Mouse (Mus musculus) embryo, embryonic 10.5 days (tissue): ENCODE measurements around the gene H3f3b.
"Not testable (repeated sequence)": the region's sequence is repeated elsewhere in the genome, so short reads cannot be mapped to it uniquely, and the experiment has no call there.

Source experiments
- DNase-seq: peaks from one replicate; pipeline ENCODE4 v3.0.0-alpha.2; 2015; ENCODE audit warnings: low spot score

The H3f3b gene

GRCm38 (mm10) chr11:116049610-116050009, 21.8 kb upstream of the H3f3b start:
- no peak for DNase-seq

GRCm38 (mm10) chr11:116045173-116045572, 17.4 kb upstream of the H3f3b start:
- DNase-seq, result no peak

GRCm38 (mm10) chr11:116043286-116043685, 15.5 kb upstream of the H3f3b start:
- DNase-seq, result no peak

- DNase-seq, result no peak
These were observed 14.8 kb upstream of the H3f3b start for GRCm38 (mm10) chr11:116042372-116043138.

- no peak for DNase-seq
These were observed 14.1 kb upstream of the H3f3b start for GRCm38 (mm10) chr11:116041833-116042232.

GRCm38 (mm10) chr11:116040593-116040992, 12.8 kb upstream of the H3f3b start:
- DNase-seq, result no peak

- no peak for DNase-seq
These were observed 10.1 kb upstream of the H3f3b start for GRCm38 (mm10) chr11:116037826-116038225.

- no peak for DNase-seq
These were observed 8.9 kb upstream of the H3f3b start for GRCm38 (mm10) chr11:116036671-116037070.

- no peak for DNase-seq
These were observed 6.8 kb upstream of the H3f3b start for GRCm38 (mm10) chr11:116034584-116034983.

GRCm38 (mm10) chr11:116030898-116031845, 3.4 kb upstream of the H3f3b start:
- DNase-seq, result peak; percentile 58

GRCm38 (mm10) chr11:116030088-116030897, 2.5 kb upstream of the H3f3b start, which contains the start of gene Unk:
Gene Unk (plus strand): TSS chr11:116030322.
- peak; percentile 100 for DNase-seq

- DNase-seq, result no peak
These were observed 1.5 kb upstream of the H3f3b start for GRCm38 (mm10) chr11:116029086-116029865.

- DNase-seq, result no peak
These were observed 559 bp upstream of the H3f3b start for GRCm38 (mm10) chr11:116028177-116028865.

- no peak for DNase-seq
These were observed 2.5 kb downstream of the H3f3b start for GRCm38 (mm10) chr11:116025056-116025845.

GRCm38 (mm10) chr11:116024356-116024808, 3.4 kb downstream of the H3f3b start:
- DNase-seq, result peak; percentile 99

GRCm38 (mm10) chr11:116023771-116024355, 3.9 kb downstream of the H3f3b start:
- DNase-seq, result peak; percentile 79

GRCm38 (mm10) chr11:116023074-116023770, 4.5 kb downstream of the H3f3b start:
- not testable (repeated sequence) for DNase-seq

- DNase-seq, result peak; percentile 36
These were observed 5.4 kb downstream of the H3f3b start for GRCm38 (mm10) chr11:116022256-116022780.
